Mouse (Mus musculus) left cerebral cortex, adult 2 months (tissue): ENCODE data around the gene Cry2. TPM values are rescaled to one million over a fixed set of nuclear protein-coding genes. Genes with fewer than 3 reads are reported as not detected.
"Not testable (repeated sequence)": the region's sequence is repeated elsewhere in the genome, so short reads cannot be mapped to it uniquely, and the experiment has no call there.

ENCODE experiments used
- DNase-seq, 2 experiments: peaks; one replicate each; pipeline ENCODE4 v3.0.0; 2021 to 2022; ENCODE audit warnings: low spot score in 2 of 2, mixed read lengths in 1 of 2; ENCODE audit errors: extremely low spot score in 1 of 2
- H3K27ac ChIP-seq: fragments of 200-600 bp; 2 replicates; pipeline ENCODE4 v1.8.1; 2022
- H3K4me3 ChIP-seq: fragments of 200-600 bp; 2 replicates; pipeline ENCODE4 v1.8.1; 2022
- CTCF ChIP-seq: fragments of 200-600 bp; IDR thresholded peaks from 2 replicates; pipeline ENCODE4 v1.8.1; 2022; ENCODE audit warnings: antibody characterized with exemption, mild to moderate bottlenecking, moderate library complexity
- intact Hi-C: fragments of 180-260 bp; cut with DNase I; formaldehyde crosslinking; loops from one replicate; pipeline ENCODE4 v1.15.1; 2025
- long read RNA-seq, 2 experiments: library from polyadenylated mRNA; stranded (forward); transcript quantifications; one replicate each; pipeline ENCODE4 v2.0.0; 2021; ENCODE audit warnings: borderline mapping rate in 2 of 2
- total RNA-seq, 2 experiments: library from RNA; stranded (reverse); gene quantifications; 2 replicates each; pipeline ENCODE4 v1.2.3; 2021

Gene Cry2
- total RNA-seq, result 100 to 1,000 TPM; 126 to 129 TPM
- long read RNA-seq, experiment 1, transcript Cry2-201 (12 exons, 3,976 nt), result major isoform, 292 of 352 reads
- long read RNA-seq, experiment 1, partial matches to known transcripts, result 23 of 352 reads
- long read RNA-seq, experiment 1, other reads (novel, unspliced or antisense), result 36 of 352 reads
- long read RNA-seq, experiment 2, transcript Cry2-201 (12 exons, 3,976 nt), result major isoform, 229 of 267 reads
- long read RNA-seq, experiment 2, partial matches to known transcripts, result 9 of 267 reads
- long read RNA-seq, experiment 2, other reads (novel, unspliced or antisense), result 28 of 267 reads

DNA sequence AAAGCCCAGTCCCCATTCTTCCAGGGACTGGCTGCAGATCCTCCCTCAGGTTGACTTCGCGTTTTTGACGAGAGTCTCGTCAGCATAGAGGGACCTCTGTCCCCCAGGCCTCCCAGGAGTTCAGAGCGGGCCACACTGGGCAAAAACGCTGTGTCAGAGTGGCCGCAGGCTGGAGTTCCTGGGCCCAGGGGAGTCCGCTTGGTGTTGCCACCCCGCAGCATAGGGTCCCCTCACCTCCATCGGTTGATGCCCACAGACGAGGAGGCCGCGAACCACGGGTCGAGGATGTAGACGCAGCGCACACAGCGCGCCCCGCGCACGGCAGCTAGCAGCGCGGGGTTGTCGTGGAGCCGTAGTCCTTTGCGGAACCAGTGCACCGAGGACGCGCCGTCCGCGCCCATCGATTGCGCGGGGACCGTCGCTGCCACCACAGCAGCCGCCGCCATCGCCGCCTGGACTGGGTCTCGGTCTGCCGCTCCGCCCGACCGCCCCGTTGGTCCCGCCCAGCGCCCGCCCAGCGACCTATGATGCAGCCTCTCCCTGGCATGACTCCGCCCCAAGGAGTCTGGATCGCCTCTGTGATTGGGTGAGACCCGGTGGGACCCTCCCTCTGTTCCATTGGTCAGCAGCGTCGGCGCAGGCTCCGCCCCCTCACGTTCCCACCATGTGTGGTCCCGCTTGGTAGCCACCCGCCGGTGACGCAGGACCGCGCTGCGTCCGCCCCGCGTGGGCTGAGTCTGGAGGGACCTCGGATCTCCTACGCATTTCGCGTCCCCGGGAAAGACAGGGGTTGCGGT is at the start of gene Cry2:
Gene Cry2 (minus strand): TSS at position 466 of the 797 bp plus-strand sequence.
- peak; percentile 98 to 99 for DNase-seq
- peak within 1 kb of the TSS; percentile 97 for H3K4me3 ChIP-seq
- peak within 1 kb of the TSS; percentile 96 for H3K27ac ChIP-seq
- TF ChIP-seq CTCF, result no peak; the same call in 1 of the 2 replicates
- intact Hi-C loops, result loop anchor here (1.0 to 5.0 kb wide), 3 partner anchors 58 to 371 kb away; no protein-coding TSS in a partner anchor

DNA sequence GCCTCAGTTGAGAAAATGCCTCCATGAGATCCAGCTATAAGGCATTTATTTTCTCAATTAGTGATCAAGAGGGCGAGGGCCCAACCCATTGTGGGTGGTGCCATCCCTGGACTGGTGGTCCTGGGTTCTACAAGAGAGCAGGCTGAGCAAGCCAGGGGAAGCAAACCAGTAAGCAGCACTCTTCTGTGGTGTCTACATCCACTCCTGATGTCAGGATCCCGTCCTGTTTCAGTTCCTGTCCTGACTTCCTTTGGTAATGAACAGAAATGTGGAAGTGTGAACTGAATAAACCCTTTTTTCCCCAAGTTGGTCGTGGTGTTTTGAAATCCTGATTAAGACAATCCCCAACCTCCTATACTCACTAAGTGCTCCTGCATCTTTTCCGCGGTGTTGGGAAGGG is 49.7 kb upstream of the Cry2 start:
- Histone ChIP-seq H3K27ac (no peak overlapping the region), H3K4me3 (no peak overlapping the region)
- intact Hi-C loops, result no loop called here
- TF ChIP-seq CTCF, result no peak
- DNase-seq, result no peak

DNA sequence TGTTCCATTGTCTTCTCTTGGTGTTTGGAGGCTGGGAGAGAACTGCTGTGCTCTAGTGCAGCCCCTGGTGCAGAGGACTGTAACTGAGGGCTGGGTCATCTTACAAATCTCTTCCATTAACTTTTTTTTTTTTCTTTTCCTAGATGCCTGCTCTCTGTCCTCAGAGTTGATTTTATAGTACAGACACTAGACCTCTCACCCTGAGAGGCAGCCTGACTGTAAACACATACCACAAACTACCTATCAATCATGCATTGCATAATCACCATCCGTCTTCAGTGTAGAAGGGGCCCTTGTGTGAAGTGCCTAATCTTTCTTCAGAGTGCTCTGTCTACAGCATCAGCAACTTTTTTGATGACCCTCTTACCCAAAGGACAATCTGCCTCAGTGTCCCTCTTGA is 48.7 kb upstream of the Cry2 start:
- intact Hi-C loops, result no loop called here
- no peak for DNase-seq
- TF ChIP-seq CTCF, result no peak
- Histone ChIP-seq H3K27ac (no peak overlapping the region), H3K4me3 (no peak overlapping the region)

DNA sequence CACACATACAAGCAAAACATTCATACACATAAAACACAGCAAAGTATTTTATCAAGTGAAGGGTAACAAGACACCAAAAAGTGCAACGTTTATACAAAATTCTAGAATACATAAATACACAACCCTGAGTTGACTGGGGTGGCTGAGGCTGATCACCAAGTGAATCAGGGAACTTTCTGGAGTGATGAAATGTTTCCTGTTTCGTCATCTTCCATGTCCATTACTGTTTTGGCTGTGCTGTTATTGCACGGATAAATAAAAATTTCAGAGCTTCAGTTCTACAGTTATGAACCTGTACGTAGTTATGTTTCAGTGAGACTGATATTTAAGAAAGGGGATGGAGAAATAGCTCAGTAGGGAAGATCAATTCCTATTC is 44.5 kb upstream of the Cry2 start:
- Histone ChIP-seq H3K4me3 (no peak overlapping the region), H3K27ac (no peak overlapping the region)
- DNase-seq, result no peak
- intact Hi-C loops, result no loop called here
- no peak for TF ChIP-seq CTCF

DNA sequence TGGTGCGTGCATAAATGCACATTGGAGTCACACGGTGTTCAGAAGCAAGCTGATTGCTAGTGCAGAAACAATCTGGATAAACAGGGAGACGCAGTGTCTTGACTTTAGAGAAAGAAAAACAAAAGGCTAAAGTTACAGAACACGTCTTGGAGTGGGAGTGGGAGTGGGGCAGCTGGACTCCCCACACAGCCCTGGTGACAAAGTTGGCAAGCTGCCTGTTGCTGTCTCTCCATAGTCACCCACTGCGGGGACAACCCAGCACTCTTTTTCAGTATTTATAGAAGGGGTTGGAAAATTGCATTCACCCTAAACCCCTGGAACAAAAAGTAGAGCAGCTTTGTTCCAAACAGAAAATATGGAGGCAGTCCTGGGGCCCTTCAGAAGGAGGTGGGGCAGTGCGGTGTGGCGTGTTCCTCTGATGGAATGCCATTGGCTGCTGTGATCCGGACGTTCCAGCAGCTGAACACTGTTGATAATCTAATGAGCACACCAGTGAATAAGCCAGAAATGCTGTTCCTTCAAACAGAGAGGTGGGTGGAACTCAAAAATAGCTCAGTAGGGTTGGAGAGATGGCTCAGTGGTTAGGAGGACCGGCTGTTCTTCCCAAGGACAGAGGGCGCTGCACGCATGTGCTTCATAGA is 43.9 kb upstream of the Cry2 start:
- intact Hi-C loops, result no loop called here
- H3K27ac ChIP-seq, result no peak overlapping the region
- no peak overlapping the region for H3K4me3 ChIP-seq
- no peak for TF ChIP-seq CTCF
- no peak for DNase-seq

DNA sequence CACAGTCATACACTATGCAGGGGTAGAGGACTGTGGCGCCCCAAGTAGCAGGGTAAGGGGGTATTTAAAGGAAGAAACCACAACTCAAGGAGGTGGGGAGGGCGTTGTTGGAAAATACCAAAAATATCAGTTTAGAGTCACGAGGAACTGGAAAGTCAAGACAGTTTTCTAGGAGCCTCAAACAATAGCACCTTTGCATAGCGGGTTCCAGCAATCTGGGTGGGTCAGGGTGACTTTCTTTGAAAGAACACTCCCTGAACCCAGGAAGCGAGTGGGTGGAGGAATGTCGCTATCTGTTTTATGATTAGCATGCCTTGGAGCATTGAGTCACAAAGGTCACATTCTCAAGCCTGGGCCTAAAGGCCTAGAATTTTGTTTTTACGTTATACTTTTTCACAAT is 42.7 kb upstream of the Cry2 start:
- DNase-seq, H3K27ac ChIP-seq, H3K4me3 ChIP-seq, intact Hi-C loops: not testable (repeated sequence)

DNA sequence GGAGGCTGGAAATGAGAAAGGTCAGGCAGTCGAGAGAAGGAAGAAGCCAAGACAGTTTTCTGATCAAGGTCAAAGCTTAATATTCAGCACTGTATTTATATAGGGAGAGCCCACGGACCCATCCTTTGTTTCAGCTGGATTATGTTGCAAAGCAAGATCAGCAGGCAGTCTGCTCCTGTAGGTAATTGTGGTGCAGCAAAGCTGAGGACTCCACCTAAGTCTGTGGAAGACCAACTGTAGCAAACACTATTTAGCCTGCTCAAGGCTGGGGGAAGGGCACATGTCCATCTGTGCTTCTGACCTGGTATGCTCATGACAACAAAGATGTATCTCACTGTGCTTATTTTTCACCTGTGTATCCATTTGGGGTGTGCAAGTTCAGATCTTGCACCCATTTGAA is 41.9 kb upstream of the Cry2 start:
- H3K4me3 ChIP-seq, result no peak overlapping the region
- TF ChIP-seq CTCF, result no peak
- intact Hi-C loops, result no loop called here

DNA sequence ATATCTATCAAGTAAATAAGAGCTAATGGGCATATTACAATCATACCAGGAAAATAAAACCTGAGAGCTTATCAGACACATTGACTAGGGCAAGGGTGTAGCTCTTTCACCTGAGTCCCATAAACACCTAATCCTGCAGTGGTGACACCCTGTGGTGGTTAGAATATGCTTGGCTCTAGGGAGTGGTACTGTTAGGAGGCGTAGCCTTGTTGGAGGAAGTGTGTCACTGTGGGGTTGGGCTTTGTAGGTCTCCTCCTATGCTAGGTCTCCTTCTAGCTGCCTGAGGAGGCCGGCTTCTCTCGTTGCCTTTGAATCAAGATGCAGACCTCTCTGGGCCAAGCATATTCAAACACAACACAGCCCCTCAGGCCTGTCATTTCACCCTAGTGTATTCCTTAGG is 41.1 kb upstream of the Cry2 start:
- DNase-seq, result no peak
- TF ChIP-seq CTCF, result no peak
- Histone ChIP-seq H3K27ac (no peak overlapping the region), H3K4me3 (no peak overlapping the region)
- intact Hi-C loops, result no loop called here

More for the DNA sequence above, 41.9 kb upstream of the Cry2 start:
- no peak for DNase-seq
- no peak overlapping the region for H3K27ac ChIP-seq

DNA sequence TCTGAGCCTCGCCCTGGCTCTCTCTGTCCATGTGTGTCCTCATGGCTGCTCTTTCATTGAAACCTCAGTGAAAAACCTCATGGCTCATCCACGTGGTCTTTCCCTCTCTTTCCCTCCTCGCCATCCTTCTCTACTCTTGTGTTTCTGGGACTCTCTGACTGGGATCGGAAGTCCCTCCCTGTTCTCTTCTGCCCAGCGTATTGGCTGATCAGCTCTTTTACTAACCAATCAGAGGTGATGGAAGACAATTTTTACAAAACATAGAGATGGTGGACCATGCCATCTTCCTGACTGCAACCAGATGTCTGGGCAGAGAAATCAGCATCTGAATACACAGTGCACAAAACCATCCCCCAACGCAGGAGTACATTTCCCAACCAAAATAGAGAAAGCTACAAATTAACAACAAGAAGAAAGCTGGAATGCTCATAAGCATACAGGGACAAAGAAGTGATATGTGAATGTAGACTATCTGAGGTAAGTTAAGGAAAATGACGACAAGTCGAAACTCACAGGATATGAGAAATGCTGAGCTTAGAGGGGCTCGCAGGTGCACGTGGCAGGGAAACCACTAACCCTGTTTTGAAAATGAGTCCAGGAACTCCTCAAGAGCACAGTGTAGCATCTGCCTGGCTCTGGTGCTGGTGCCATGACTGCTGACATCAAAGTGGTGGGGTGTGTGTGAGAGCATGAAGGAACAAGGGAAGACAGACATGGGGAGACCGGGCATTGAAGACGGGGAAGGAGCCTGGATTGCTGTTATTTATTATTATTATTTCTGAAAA is 38.2 kb upstream of the Cry2 start:
- intact Hi-C loops, result no loop called here

DNA sequence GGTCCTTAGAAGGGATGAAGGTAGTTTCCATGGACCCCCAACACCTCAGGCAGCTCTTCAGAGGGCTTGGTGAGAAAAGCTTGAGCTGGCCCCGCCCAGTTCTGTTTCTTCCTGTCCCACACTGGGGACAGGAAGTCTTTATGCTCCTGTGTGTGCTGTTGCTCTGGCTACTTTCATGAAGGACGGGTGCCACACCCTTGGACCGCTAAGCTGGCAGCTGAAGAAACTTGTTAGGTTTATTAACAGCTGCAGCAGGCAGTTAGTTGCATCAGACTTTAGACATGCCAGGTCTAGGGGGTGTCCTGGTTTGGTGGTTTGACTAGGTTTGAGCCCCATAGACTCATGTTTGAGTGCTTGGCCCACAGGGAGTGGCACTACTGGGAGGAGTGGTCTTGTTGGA is 30.8 kb upstream of the Cry2 start:
- intact Hi-C loops, result no loop called here
- no peak for DNase-seq
- TF ChIP-seq CTCF, result no peak

More for the DNA sequence above, 38.2 kb upstream of the Cry2 start:
- no peak for TF ChIP-seq CTCF
- Histone ChIP-seq H3K4me3 (no peak overlapping the region), H3K27ac (no peak overlapping the region)
- DNase-seq, result no peak

DNA sequence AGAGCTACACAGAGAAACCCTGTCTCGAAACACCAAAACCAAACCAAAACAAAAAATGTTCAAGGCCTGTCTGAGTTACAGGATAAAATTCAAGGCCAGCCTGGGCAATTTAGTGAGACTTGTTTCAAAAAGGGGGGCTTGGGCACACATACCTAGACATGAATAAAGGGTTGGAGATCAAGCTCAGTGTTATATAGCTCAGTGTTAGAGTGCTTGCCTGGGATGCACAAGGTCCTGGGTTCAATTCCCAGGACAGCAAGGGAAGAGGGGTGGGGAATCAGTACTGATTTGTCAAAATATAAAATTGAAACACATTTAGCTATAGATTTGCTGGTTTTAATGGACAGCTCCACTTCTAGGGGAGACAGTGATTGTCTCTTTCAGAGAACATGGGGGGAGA is 27.4 kb upstream of the Cry2 start:
- no peak overlapping the region for H3K27ac ChIP-seq
- intact Hi-C loops, result no loop called here
- TF ChIP-seq CTCF, result no peak
- no peak overlapping the region for H3K4me3 ChIP-seq
- no peak for DNase-seq

More for the DNA sequence above, 30.8 kb upstream of the Cry2 start:
- no peak overlapping the region for H3K4me3 ChIP-seq
- no peak overlapping the region for H3K27ac ChIP-seq
